Mouse (Mus musculus) kidney, adult 2 months (tissue): ENCODE measurements around the gene Evi5.

Experiments used
- CTCF ChIP-seq: fragments of 200-500 bp; conservative IDR thresholded peaks from 2 replicates; pipeline ENCODE4 v1.5.1; 2011; ENCODE audit warnings: low read depth, mild to moderate bottlenecking, control low read depth, low read length, moderate library complexity, mixed read lengths; ENCODE audit not compliant: insufficient read depth, insufficient read length
- POLR2A ChIP-seq: fragments of 200-500 bp; IDR thresholded peaks from one replicate; pipeline ENCODE4 v1.6.1; 2011; ENCODE audit warnings: low read depth, low read length, control low read depth

- TF ChIP-seq CTCF (no peak), POLR2A (no peak)
Measured at GRCm38 (mm10) chr5:107765946-107766345, 109.0 kb downstream of the Evi5 start.
